Mouse (Mus musculus): ENCODE measurements around the gene Txnip. TPM values are rescaled to one million over a fixed set of nuclear protein-coding genes. Genes with fewer than 3 reads are reported as not detected.

Gene Txnip
- polyA plus RNA-seq, 1 experiment from 2014 or later: 157 TPM

GRCm38 (mm10) chr3:96539316-96539715 is 18.4 kb upstream of the Txnip start:
- no peaks in the 10 kb centered on the region for H3K4me1 ChIP-seq
- no peaks in the 10 kb centered on the region for H3K27me3 ChIP-seq
- WGBS: 27% methylated on average over 2 of the region's 2 CpGs
- H3K9ac ChIP-seq: no peak overlapping the region
- H3K4me3 ChIP-seq: no peak overlapping the region
- no peak for ATAC-seq (ENCODE audit: insufficient number of reproducible peaks, low FRiP score, low TSS enrichment, low read depth)
- H3K36me3 ChIP-seq: no peaks in the 10 kb centered on the region
- H3K9me3 ChIP-seq: no peaks in the 10 kb centered on the region
- no peak overlapping the region for H3K4me2 ChIP-seq
- no peak overlapping the region for H3K27ac ChIP-seq

- no peak overlapping the region for H3K9ac ChIP-seq
- H3K27me3 ChIP-seq: no peaks in the 10 kb centered on the region
- H3K27ac ChIP-seq: no peak overlapping the region
- H3K4me2 ChIP-seq: no peak overlapping the region
- H3K36me3 ChIP-seq: no peaks in the 10 kb centered on the region
- no peak for ATAC-seq (ENCODE audit: insufficient number of reproducible peaks, low FRiP score, low TSS enrichment, low read depth)
- no peaks in the 10 kb centered on the region for H3K9me3 ChIP-seq
- H3K4me3 ChIP-seq: no peak overlapping the region
- WGBS: 39% methylated on average over 6 of the region's 6 CpGs
- H3K4me1 ChIP-seq: no peaks in the 10 kb centered on the region
Measured at GRCm38 (mm10) chr3:96540740-96541139, 17.0 kb upstream of the Txnip start.

- ATAC-seq (ENCODE audit: insufficient number of reproducible peaks, low FRiP score, low TSS enrichment, low read depth): no peak
- WGBS: 21% methylated on average over 14 of the region's 14 CpGs
- Histone ChIP-seq H3K9me3 (no peaks in the 10 kb centered on the region), H3K4me3 (no peak overlapping the region), H3K27ac (no peak overlapping the region), H3K36me3 (no peaks in the 10 kb centered on the region), H3K4me1 (no peaks in the 10 kb centered on the region), H3K9ac (no peak overlapping the region), H3K4me2 (no peak overlapping the region), H3K27me3 (no peaks in the 10 kb centered on the region)
Measured at GRCm38 (mm10) chr3:96541328-96542078, 16.3 kb upstream of the Txnip start.

GRCm38 (mm10) chr3:96542554-96542953 is 15.2 kb upstream of the Txnip start:
- H3K9me3 ChIP-seq: no peaks in the 10 kb centered on the region
- H3K27ac ChIP-seq: no peak overlapping the region
- peaks cover under 1% of the 10 kb centered on the region; the same call in 1 of the 2 replicates for H3K4me1 ChIP-seq
- no peak overlapping the region for H3K4me3 ChIP-seq
- ATAC-seq (ENCODE audit: insufficient number of reproducible peaks, low FRiP score, low TSS enrichment, low read depth): no peak
- no peaks in the 10 kb centered on the region for H3K27me3 ChIP-seq
- no peaks in the 10 kb centered on the region for H3K36me3 ChIP-seq
- H3K9ac ChIP-seq: no peak overlapping the region
- WGBS: 81% methylated on average over 8 of the region's 8 CpGs
- no peak overlapping the region for H3K4me2 ChIP-seq

GRCm38 (mm10) chr3:96543345-96543744 is 14.4 kb upstream of the Txnip start:
- H3K4me2 ChIP-seq: no peak overlapping the region
- ATAC-seq (ENCODE audit: insufficient number of reproducible peaks, low FRiP score, low TSS enrichment, low read depth): no peak
- H3K27me3 ChIP-seq: no peaks in the 10 kb centered on the region
- H3K4me3 ChIP-seq: no peak overlapping the region
- H3K27ac ChIP-seq: no peak overlapping the region
- no peak overlapping the region for H3K9ac ChIP-seq
- no peaks in the 10 kb centered on the region for H3K9me3 ChIP-seq
- no peaks in the 10 kb centered on the region for H3K36me3 ChIP-seq
- peaks cover 2% of the 10 kb centered on the region; the same call in 1 of the 2 replicates for H3K4me1 ChIP-seq
- 80% methylated on average over 11 of the region's 11 CpGs for WGBS

- WGBS: 37% methylated on average over 1 of the region's 1 CpGs
- no peak overlapping the region for H3K27ac ChIP-seq
- H3K4me1 ChIP-seq: peaks cover 2% of the 10 kb centered on the region; the same call in 1 of the 2 replicates
- no peak overlapping the region for H3K4me3 ChIP-seq
- H3K36me3 ChIP-seq: no peaks in the 10 kb centered on the region
- no peak overlapping the region for H3K4me2 ChIP-seq
- H3K9ac ChIP-seq: no peak overlapping the region
- no peaks in the 10 kb centered on the region for H3K9me3 ChIP-seq
- no peaks in the 10 kb centered on the region for H3K27me3 ChIP-seq
- ATAC-seq (ENCODE audit: insufficient number of reproducible peaks, low FRiP score, low TSS enrichment, low read depth): no peak
Measured at GRCm38 (mm10) chr3:96545565-96545964, 12.2 kb upstream of the Txnip start.

- Histone ChIP-seq H3K36me3 (no peaks in the 10 kb centered on the region), H3K9ac (no peak overlapping the region), H3K4me2 (no peak overlapping the region), H3K27me3 (no peaks in the 10 kb centered on the region), H3K9me3 (no peaks in the 10 kb centered on the region), H3K4me1 (peaks cover 9% of the 10 kb centered on the region), H3K4me3 (no peak overlapping the region), H3K27ac (no peak overlapping the region)
- ATAC-seq (ENCODE audit: insufficient number of reproducible peaks, low FRiP score, low TSS enrichment, low read depth): no peak
- 46% methylated on average over 4 of the region's 4 CpGs for WGBS
Measured at GRCm38 (mm10) chr3:96546880-96547279, 10.9 kb upstream of the Txnip start.

GRCm38 (mm10) chr3:96547389-96547960 is 10.3 kb upstream of the Txnip start:
- peak overlapping the region; percentile 26; the same call in 1 of the 2 replicates for H3K4me2 ChIP-seq
- 7% methylated on average over 14 of the region's 14 CpGs for WGBS
- no peak for ATAC-seq (ENCODE audit: insufficient number of reproducible peaks, low FRiP score, low TSS enrichment, low read depth)
- H3K27ac ChIP-seq: no peak overlapping the region
- no peaks in the 10 kb centered on the region for H3K27me3 ChIP-seq
- no peak overlapping the region for H3K9ac ChIP-seq
- H3K4me3 ChIP-seq: no peak overlapping the region
- H3K36me3 ChIP-seq: no peaks in the 10 kb centered on the region
- H3K9me3 ChIP-seq: no peaks in the 10 kb centered on the region
- H3K4me1 ChIP-seq: peaks cover 10% of the 10 kb centered on the region

GRCm38 (mm10) chr3:96548824-96549223 is 8.9 kb upstream of the Txnip start:
- no peak overlapping the region for H3K27ac ChIP-seq
- no peaks in the 10 kb centered on the region for H3K9me3 ChIP-seq
- no peak overlapping the region for H3K4me3 ChIP-seq
- no peak overlapping the region for H3K9ac ChIP-seq
- peaks cover 10% of the 10 kb centered on the region for H3K4me1 ChIP-seq
- H3K27me3 ChIP-seq: no peaks in the 10 kb centered on the region
- ATAC-seq (ENCODE audit: insufficient number of reproducible peaks, low FRiP score, low TSS enrichment, low read depth): no peak
- 85% methylated on average over 7 of the region's 7 CpGs for WGBS
- H3K36me3 ChIP-seq: no peaks in the 10 kb centered on the region
- no peak overlapping the region for H3K4me2 ChIP-seq

- Histone ChIP-seq H3K36me3 (no peaks in the 10 kb centered on the region), H3K27me3 (no peaks in the 10 kb centered on the region), H3K4me3 (no peak overlapping the region), H3K4me2 (no peak overlapping the region), H3K27ac (no peak overlapping the region), H3K9ac (no peak overlapping the region), H3K9me3 (no peaks in the 10 kb centered on the region), H3K4me1 (peaks cover 10% of the 10 kb centered on the region)
- no peak for ATAC-seq (ENCODE audit: insufficient number of reproducible peaks, low FRiP score, low TSS enrichment, low read depth)
- 77% methylated on average over 5 of the region's 5 CpGs for WGBS
Measured at GRCm38 (mm10) chr3:96549346-96549745, 8.4 kb upstream of the Txnip start.

GRCm38 (mm10) chr3:96551203-96551602 is 6.6 kb upstream of the Txnip start:
- H3K9ac ChIP-seq: no peak overlapping the region
- H3K4me3 ChIP-seq: no peak overlapping the region
- H3K9me3 ChIP-seq: no peaks in the 10 kb centered on the region
- no peaks in the 10 kb centered on the region for H3K36me3 ChIP-seq
- peaks cover 24% of the 10 kb centered on the region for H3K4me1 ChIP-seq
- H3K4me2 ChIP-seq: no peak overlapping the region
- peak overlapping the region; percentile 47; the same call in 1 of the 2 replicates for H3K27ac ChIP-seq
- no peaks in the 10 kb centered on the region for H3K27me3 ChIP-seq
- WGBS: 18% methylated on average over 8 of the region's 8 CpGs
- ATAC-seq (ENCODE audit: insufficient number of reproducible peaks, low FRiP score, low TSS enrichment, low read depth): no peak

GRCm38 (mm10) chr3:96551890-96552289 is 5.9 kb upstream of the Txnip start:
- Histone ChIP-seq H3K4me3 (no peak overlapping the region), H3K27ac (peak overlapping the region; percentile 47; the same call in 1 of the 2 replicates), H3K4me2 (no peak overlapping the region), H3K9ac (no peak overlapping the region), H3K9me3 (no peaks in the 10 kb centered on the region), H3K36me3 (no peaks in the 10 kb centered on the region), H3K4me1 (peaks cover 26% of the 10 kb centered on the region), H3K27me3 (no peaks in the 10 kb centered on the region)
- no peak for ATAC-seq (ENCODE audit: insufficient number of reproducible peaks, low FRiP score, low TSS enrichment, low read depth)
- 57% methylated on average over 7 of the region's 7 CpGs for WGBS
